ENCODE assay signal across 8 mouse cellular contexts in the genomic region with DNA sequence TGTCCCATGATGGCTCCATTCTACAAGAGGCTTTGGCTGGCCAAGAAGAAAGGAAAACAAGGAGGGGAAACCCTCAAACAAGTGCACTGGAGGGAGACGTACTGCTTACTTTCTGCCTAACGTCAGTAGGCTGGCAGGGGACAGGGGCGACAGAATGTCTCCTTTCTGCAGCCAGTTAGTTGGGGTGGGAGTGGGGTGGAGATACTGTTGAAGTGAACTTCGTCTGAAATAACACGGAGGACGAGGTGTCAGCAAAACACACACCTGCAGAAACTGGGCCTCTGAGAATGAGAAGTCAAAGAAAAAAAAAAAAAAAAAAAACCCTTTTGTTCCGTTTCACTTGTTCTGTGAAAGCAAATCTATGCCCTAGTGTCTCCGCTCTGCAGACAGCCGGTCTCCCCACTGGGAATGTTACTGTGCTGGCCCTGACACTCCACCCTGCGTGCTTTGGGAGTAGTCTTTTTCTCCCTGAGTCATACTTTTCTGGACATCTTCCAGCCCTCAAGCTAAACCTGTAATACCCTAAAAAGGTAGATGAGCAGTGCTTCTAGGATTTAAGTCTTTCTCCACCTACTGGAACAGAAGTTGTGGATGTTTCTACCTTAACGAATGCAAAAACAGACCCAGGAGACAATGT.
DNase-seq lines count a peak whose midpoint lies in the region; TF ChIP-seq lines count a peak whose summit lies in the region.

No protein-coding gene starts in this region.

- no peak overlapping the region for H3K4me3 ChIP-seq in kidney, adult 2 months (ENCODE audit: insufficient read depth, low read depth, low read length)
- H3K4me3 ChIP-seq in heart, embryonic 10.5 days, result no peak overlapping the region
- H3K4me3 ChIP-seq in myocyte, result no peak overlapping the region
- no peak overlapping the region for H3K4me3 ChIP-seq in hindbrain, embryonic 10.5 days

- no peak overlapping the region for H3ac ChIP-seq in myocyte (ENCODE audit: control insufficient read depth, insufficient read length)

- H3K36me3 ChIP-seq in kidney, adult 2 months (ENCODE audit: control insufficient read depth, insufficient read depth, low read length), result no peaks in the 10 kb centered on the region
- H3K36me3 ChIP-seq in heart, embryonic 10.5 days, result no peaks in the 10 kb centered on the region
- H3K36me3 ChIP-seq in myocyte (ENCODE audit: control insufficient read depth, insufficient read depth), result no peaks in the 10 kb centered on the region
- H3K36me3 ChIP-seq in hindbrain, embryonic 10.5 days, result 0 out of 2 replicates have a peak, but pooled peaks cover 6% of the 10 kb centered on the region

- peak overlapping the region; percentile 96 for H3K4me2 ChIP-seq in myocyte (ENCODE audit: low read depth)

- H3K27me3 ChIP-seq in kidney, adult 2 months (replicated peaks; ENCODE audit: control insufficient read depth, insufficient read depth, low read length), result no peaks in the 10 kb centered on the region
- H3K27me3 ChIP-seq in heart, embryonic 10.5 days (ENCODE audit: insufficient read depth, poor library complexity, severe bottlenecking), result no peaks in the 10 kb centered on the region
- H3K27me3 ChIP-seq in myocyte (ENCODE audit: control insufficient read depth, insufficient read depth, insufficient read length), result no peaks in the 10 kb centered on the region
- no peaks in the 10 kb centered on the region for H3K27me3 ChIP-seq in hindbrain, embryonic 10.5 days (ENCODE audit: insufficient read depth, poor library complexity, severe bottlenecking)

- no peaks in the 10 kb centered on the region for H3K9me3 ChIP-seq in heart, embryonic 10.5 days
- no peaks in the 10 kb centered on the region for H3K9me3 ChIP-seq in hindbrain, embryonic 10.5 days

- peak; percentile 47 for DNase-seq in kidney, adult 2 months
- no peak for DNase-seq in kidney, adult 9 months
- DNase-seq in MN1 (ENCODE audit: low spot score), result peak; percentile 31
- DNase-seq in heart, embryonic 10.5 days (ENCODE audit: low spot score), result no peak
- no peak for DNase-seq in testis, postnatal 10 days (ENCODE audit: low spot score)
- DNase-seq in layer of hippocampus, adult 9-11 months, result no peak
- DNase-seq in hindbrain, embryonic 10.5 days (ENCODE audit: low spot score), result no peak

- H3K79me2 ChIP-seq in myocyte (ENCODE audit: control insufficient read depth, insufficient read depth), result peaks cover 58% of the 10 kb centered on the region

- WGBS in kidney, adult 2 months, result 33% methylated on average over 11 of the region's 11 CpGs
- 38% methylated on average over 11 of the region's 11 CpGs for WGBS in heart, embryonic 10.5 days
- 64% methylated on average over 11 of the region's 11 CpGs for WGBS in hindbrain, embryonic 10.5 days

- no peak overlapping the region for H3K27ac ChIP-seq in kidney, adult 2 months (ENCODE audit: insufficient read depth, low read depth, low read length)
- peak overlapping the region; percentile 74 for H3K27ac ChIP-seq in heart, embryonic 10.5 days
- H3K27ac ChIP-seq in hindbrain, embryonic 10.5 days, result no peak overlapping the region

- no peak for TF ChIP-seq CTCF in kidney, adult 2 months (conservative IDR thresholded peaks at IDR 0.05; ENCODE audit: insufficient read depth, insufficient read length, low read depth, low read length)

- TF ChIP-seq POLR2A in kidney, adult 2 months (IDR thresholded peaks at IDR 0.05; ENCODE audit: low read depth, low read length), result no peak
- TF ChIP-seq POLR2A in myocyte (IDR thresholded peaks at IDR 0.05; ENCODE audit: insufficient read length, low read depth), result no peak

- H3K4me1 ChIP-seq in kidney, adult 2 months (ENCODE audit: control insufficient read depth, insufficient read depth, low read length), result peaks cover 61% of the 10 kb centered on the region
- H3K4me1 ChIP-seq in heart, embryonic 10.5 days, result peaks cover 96% of the 10 kb centered on the region
- H3K4me1 ChIP-seq in hindbrain, embryonic 10.5 days (replicated peaks), result peaks cover 59% of the 10 kb centered on the region

TF ChIP-seq in myocyte, 11 proteins besides CTCF, POLR2A, EP300 and RAD21:
- no peak for TF ChIP-seq POLR2AphosphoS2 (IDR thresholded peaks at IDR 0.05; ENCODE audit: insufficient read length, low read depth)
- TF ChIP-seq MYOD1 (IDR thresholded peaks at IDR 0.05; ENCODE audit: control insufficient read depth in 1 of 3, insufficient read length in 2 of 3, low read depth in 2 of 3), result peak in 1 of 3 experiments; percentile 13

Comparison
In these comparisons a context has a peak if more than half of its experiments do, and no peak if none do; other contexts are left out.
1. DNase-seq: peak in kidney, adult 2 months (single experiment) and MN1 (single experiment); none in kidney, adult 9 months (single experiment), heart, embryonic 10.5 days (single experiment), testis, postnatal 10 days (single experiment), layer of hippocampus, adult 9-11 months (single experiment) and hindbrain, embryonic 10.5 days (single experiment).